Mouse (Mus musculus): ENCODE measurements around the gene Tead2.
"Not testable (repeated sequence)": the region's sequence is repeated elsewhere in the genome, so short reads cannot be mapped to it uniquely, and the experiment has no call there.

The Tead2 gene

GRCm38 (mm10) chr7:45215673-45216441 lies at the start of gene Tead2:
TSS of gene Tead2 (plus strand) at chr7:45215753.
- DNase-seq = no peak

- no peak for DNase-seq
These were observed 48.6 kb upstream of the Tead2 start for GRCm38 (mm10) chr7:45166950-45167401.

GRCm38 (mm10) chr7:45167761-45168445 lies 47.6 kb upstream of the Tead2 start:
- no peak for DNase-seq

- DNase-seq = no peak
These were observed 46.9 kb upstream of the Tead2 start for GRCm38 (mm10) chr7:45168656-45169055.

GRCm38 (mm10) chr7:45169495-45169894 lies 46.1 kb upstream of the Tead2 start:
- no peak for DNase-seq

GRCm38 (mm10) chr7:45172974-45173373 lies 42.6 kb upstream of the Tead2 start:
- DNase-seq = peak; percentile 22

- DNase-seq = not testable (repeated sequence)
These were observed 41.8 kb upstream of the Tead2 start for GRCm38 (mm10) chr7:45173772-45174171.

- DNase-seq = no peak
These were observed 40.8 kb upstream of the Tead2 start for GRCm38 (mm10) chr7:45174567-45175280.

GRCm38 (mm10) chr7:45175398-45175797 lies 40.2 kb upstream of the Tead2 start:
- DNase-seq = no peak

GRCm38 (mm10) chr7:45175929-45176328 lies 39.6 kb upstream of the Tead2 start:
- DNase-seq = no peak

GRCm38 (mm10) chr7:45176356-45176755 lies 39.2 kb upstream of the Tead2 start:
- DNase-seq = no peak

GRCm38 (mm10) chr7:45178550-45178949 lies 37.0 kb upstream of the Tead2 start:
- DNase-seq = no peak

- no peak for DNase-seq
These were observed 36.1 kb upstream of the Tead2 start, which contains the start of gene Gfy for GRCm38 (mm10) chr7:45179469-45179868. TSS of gene Gfy (minus strand) at chr7:45179569.

- no peak for DNase-seq
These were observed 34.6 kb upstream of the Tead2 start, which contains the start of gene Pth2 for GRCm38 (mm10) chr7:45180896-45181477. TSS of gene Pth2 (plus strand) at chr7:45180995.

GRCm38 (mm10) chr7:45181540-45181939 lies 34.0 kb upstream of the Tead2 start:
- DNase-seq = no peak

- DNase-seq = peak; percentile 91
These were observed 33.4 kb upstream of the Tead2 start for GRCm38 (mm10) chr7:45182199-45182601.

GRCm38 (mm10) chr7:45182606-45183005 lies 32.9 kb upstream of the Tead2 start:
- DNase-seq = peak; percentile 34

- DNase-seq = no peak
These were observed 31.9 kb upstream of the Tead2 start for GRCm38 (mm10) chr7:45183672-45184071.

GRCm38 (mm10) chr7:45185921-45186320 lies 29.6 kb upstream of the Tead2 start:
- no peak for DNase-seq

GRCm38 (mm10) chr7:45189600-45189999 lies 26.0 kb upstream of the Tead2 start:
- DNase-seq = no peak

- DNase-seq = no peak
These were observed 25.4 kb upstream of the Tead2 start for GRCm38 (mm10) chr7:45190186-45190585.

- DNase-seq = no peak
These were observed 24.4 kb upstream of the Tead2 start for GRCm38 (mm10) chr7:45191161-45191560.

- DNase-seq = no peak
These were observed 23.7 kb upstream of the Tead2 start for GRCm38 (mm10) chr7:45191803-45192363.

Data from kidney, adult 9 months (tissue).